Mouse (Mus musculus) erythroblast, embryonic 14.5 days (primary cell): ENCODE data around the gene Ppfibp1.

ENCODE experiments used
- GATA1 ChIP-seq: IDR thresholded peaks from 2 replicates; pipeline ENCODE4 v1.6.1; 2012; ENCODE audit warnings: low read length, inconsistent platforms, mixed read lengths
- TAL1 ChIP-seq: IDR thresholded peaks from 3 replicates; pipeline ENCODE4 v1.6.1; 2012; ENCODE audit warnings: low read length, inconsistent platforms, mixed read lengths

DNA sequence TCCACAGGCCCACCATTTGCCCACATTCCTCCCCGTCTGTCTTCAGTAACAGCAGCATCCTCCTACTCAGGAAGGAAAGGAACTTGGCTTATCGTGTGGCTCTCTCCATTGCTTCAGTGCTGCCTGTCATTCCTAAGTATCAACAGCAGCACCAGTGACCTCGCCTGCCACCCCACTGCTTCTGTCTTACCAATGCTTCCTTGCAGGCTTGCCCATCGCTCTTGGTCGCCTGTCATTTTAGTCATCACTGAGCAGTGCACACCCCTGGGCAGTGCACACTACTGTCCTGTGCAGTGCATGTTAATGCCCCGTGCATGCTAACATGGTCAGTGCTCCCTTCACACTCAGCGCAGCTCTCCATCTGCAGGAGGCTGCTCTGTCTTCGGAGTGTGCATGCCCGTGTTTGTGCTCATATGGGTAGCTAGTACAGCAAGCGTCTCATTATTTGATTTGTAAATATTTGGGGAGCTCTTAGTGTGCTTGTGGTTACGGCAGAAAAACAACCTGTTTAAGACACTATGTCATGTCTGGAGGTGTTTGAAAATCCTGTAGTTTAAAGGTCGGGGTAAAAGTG is 78.2 kb downstream of the Ppfibp1 start:
- TF ChIP-seq GATA1 (no peak), TAL1 (no peak)
